Mouse (Mus musculus): Measurements from ENCODE around the gene Tnfaip1.
"Not testable (repeated sequence)": the region's sequence is repeated elsewhere in the genome, so short reads cannot be mapped to it uniquely, and the experiment has no call there.

Tnfaip1 gene

GRCm38 (mm10) chr11:78536080-78536689 lies at the start of gene Tnfaip1, which contains the start of gene Ift20:
TSS of gene Tnfaip1 (minus strand) at chr11:78536332.
TSS of gene Ift20 (plus strand) at chr11:78536361.
- DNase-seq, result peak; percentile 98

- no peak for DNase-seq
These were observed 46.7 kb upstream of the Tnfaip1 start for GRCm38 (mm10) chr11:78582848-78583247.

- no peak for DNase-seq
These were observed 38.8 kb upstream of the Tnfaip1 start for GRCm38 (mm10) chr11:78574975-78575374.

GRCm38 (mm10) chr11:78574536-78574935 lies 38.4 kb upstream of the Tnfaip1 start:
- DNase-seq, result no peak

GRCm38 (mm10) chr11:78574031-78574430 lies 37.9 kb upstream of the Tnfaip1 start:
- DNase-seq, result not testable (repeated sequence)

GRCm38 (mm10) chr11:78571854-78572253 lies 35.7 kb upstream of the Tnfaip1 start:
- no peak for DNase-seq

GRCm38 (mm10) chr11:78571441-78571840 lies 35.3 kb upstream of the Tnfaip1 start:
- DNase-seq, result no peak

GRCm38 (mm10) chr11:78569806-78570205 lies 33.7 kb upstream of the Tnfaip1 start:
- no peak for DNase-seq

GRCm38 (mm10) chr11:78568827-78569226 lies 32.7 kb upstream of the Tnfaip1 start:
- no peak for DNase-seq

GRCm38 (mm10) chr11:78567614-78568013 lies 31.5 kb upstream of the Tnfaip1 start:
- DNase-seq, result no peak

GRCm38 (mm10) chr11:78566775-78567174 lies 30.6 kb upstream of the Tnfaip1 start:
- no peak for DNase-seq

GRCm38 (mm10) chr11:78560447-78560846 lies 24.3 kb upstream of the Tnfaip1 start:
- peak; percentile 78 for DNase-seq

GRCm38 (mm10) chr11:78557241-78557640 lies 21.1 kb upstream of the Tnfaip1 start:
- no peak for DNase-seq

GRCm38 (mm10) chr11:78556070-78556469 lies 19.9 kb upstream of the Tnfaip1 start:
- DNase-seq, result no peak

- DNase-seq, result no peak
These were observed 19.5 kb upstream of the Tnfaip1 start for GRCm38 (mm10) chr11:78555623-78556022.

GRCm38 (mm10) chr11:78551059-78551398 lies 14.9 kb upstream of the Tnfaip1 start:
- DNase-seq, result no peak

GRCm38 (mm10) chr11:78550168-78551058 lies 14.3 kb upstream of the Tnfaip1 start, which contains the start of gene Tmem97:
TSS of gene Tmem97 (minus strand) at chr11:78550777.
- DNase-seq, result peak; percentile 97

GRCm38 (mm10) chr11:78549491-78549987 lies 13.4 kb upstream of the Tnfaip1 start:
- DNase-seq, result no peak

- DNase-seq, result no peak
These were observed 11.8 kb upstream of the Tnfaip1 start for GRCm38 (mm10) chr11:78547718-78548460.

- DNase-seq, result no peak
These were observed 9.0 kb upstream of the Tnfaip1 start for GRCm38 (mm10) chr11:78545181-78545580.

GRCm38 (mm10) chr11:78544449-78545111 lies 8.4 kb upstream of the Tnfaip1 start:
- no peak for DNase-seq

- no peak for DNase-seq
These were observed 4.2 kb upstream of the Tnfaip1 start for GRCm38 (mm10) chr11:78540358-78540757.

GRCm38 (mm10) chr11:78536690-78537084 lies 555 bp upstream of the Tnfaip1 start:
- DNase-seq, result no peak
